Mouse (Mus musculus) heart, embryonic 10.5 days (tissue): ENCODE measurements around the gene Dr1. TPM values are rescaled to one million over a fixed set of nuclear protein-coding genes. Genes with fewer than 3 reads are reported as not detected.
"Not testable (repeated sequence)": the region's sequence is repeated elsewhere in the genome, so short reads cannot be mapped to it uniquely, and the experiment has no call there.

Experiments used
- DNase-seq: peaks from one replicate; pipeline ENCODE4 v3.0.0-alpha.2; 2017; ENCODE audit warnings: low spot score
- H3K27ac ChIP-seq: fragments of 300-500 bp; sonication (generic); 2 replicates; pipeline ENCODE4 v1.5.1; 2016; ENCODE audit warnings: mild to moderate bottlenecking
- H3K27me3 ChIP-seq: fragments of 300-500 bp; sonication (generic); 2 replicates; pipeline ENCODE4 v1.6.1; 2016; ENCODE audit warnings: mild to moderate bottlenecking; ENCODE audit not compliant: poor library complexity, insufficient read depth, severe bottlenecking
- H3K36me3 ChIP-seq: fragments of 300-500 bp; sonication (generic); 2 replicates; pipeline ENCODE4 v1.6.1; 2016; ENCODE audit warnings: mild to moderate bottlenecking, moderate library complexity
- H3K4me1 ChIP-seq: fragments of 300-500 bp; sonication (generic); 2 replicates; pipeline ENCODE4 v1.6.1; 2016; ENCODE audit warnings: mild to moderate bottlenecking
- H3K4me3 ChIP-seq: fragments of 300-500 bp; sonication (generic); 2 replicates; pipeline ENCODE4 v1.5.1; 2016; ENCODE audit warnings: mild to moderate bottlenecking, moderate library complexity
- H3K9me3 ChIP-seq: fragments of 300-500 bp; sonication (generic); 2 replicates; pipeline ENCODE4 v1.6.1; 2016; ENCODE audit warnings: mild to moderate bottlenecking, moderate library complexity
- WGBS: fragments of 180-500 bp; shearing (Covaris S2); methylation state at CpG from one replicate; pipeline ENCODE4 v1.1.7; 2016; 5-methylcytosine and 5-hydroxymethylcytosine counted together
- polyA plus RNA-seq: library from polyadenylated mRNA; unstranded; fragments of >200 nt; fragmentation: Nextera tagmentation; extraction: Ambion mirVana; gene quantifications from 2 replicates; pipeline ENCODE4 v1.2.1, GENCODE M21; 2016

The Dr1 gene
- polyA plus RNA-seq = 29.3 and 32.9 TPM in 2 replicates

DNA sequence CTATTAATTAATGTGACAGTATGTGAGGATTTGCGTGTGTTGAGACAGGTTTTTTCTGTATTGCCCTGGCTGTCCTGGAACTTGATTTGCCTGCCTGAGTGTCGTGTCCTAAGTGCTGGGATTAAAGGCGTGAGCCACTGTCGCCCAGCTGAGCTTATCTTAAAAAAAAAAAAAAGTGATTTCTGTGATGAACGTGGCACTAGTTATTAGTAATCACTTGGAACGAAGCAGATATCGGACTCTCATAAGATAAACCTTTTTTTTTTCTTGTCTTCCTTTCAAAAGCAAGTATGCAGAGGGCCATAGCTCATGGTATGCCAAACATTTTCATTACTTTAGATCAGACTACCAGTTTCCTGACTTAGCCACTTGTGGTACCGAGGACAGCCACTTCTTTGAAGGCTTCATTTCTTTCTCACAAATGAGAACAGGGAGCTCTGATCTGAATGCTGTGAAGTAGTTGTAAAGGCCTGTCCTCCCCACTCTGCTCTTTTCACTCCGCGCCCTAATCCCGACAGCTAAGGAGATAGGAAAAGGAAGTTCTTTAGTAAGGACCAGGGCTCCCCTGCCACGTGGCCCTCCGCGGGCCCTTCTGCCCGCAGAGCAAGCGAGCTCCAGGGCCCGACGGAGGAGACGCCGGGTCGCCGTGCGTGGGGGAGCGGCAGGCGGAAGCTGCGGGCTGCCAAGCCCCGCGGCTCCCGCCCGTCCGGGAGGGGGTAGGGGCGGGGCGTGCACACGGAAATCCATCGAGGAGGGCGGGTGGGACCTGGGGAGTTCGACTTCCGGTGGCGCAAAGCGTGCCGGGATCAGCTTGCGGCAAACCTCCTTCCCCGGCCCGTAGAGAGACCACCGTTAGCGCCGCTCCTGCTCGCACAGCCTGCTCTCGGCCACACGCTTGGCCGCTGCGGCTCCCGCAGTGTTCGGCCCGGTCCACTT is at the start of gene Dr1:
Gene Dr1 (plus strand): TSS at position 771 of the 936 bp plus-strand sequence.
- Histone ChIP-seq H3K36me3 (peaks cover 4% of the 10 kb centered on the region; the same call in 1 of the 2 replicates), H3K9me3 (no peaks in the 10 kb centered on the region), H3K4me3 (peak within 1 kb of the TSS; percentile 92), H3K4me1 (peaks cover 12% of the 10 kb centered on the region; the same call in 1 of the 2 replicates), H3K27ac (peak within 1 kb of the TSS; percentile 98), H3K27me3 (no peaks in the 10 kb centered on the region)
- DNase-seq = peak; percentile 94
- WGBS = 2% methylated on average over 55 of the region's 55 CpGs

GRCm38 (mm10) chr5:108224077-108224476 is 44.6 kb upstream of the Dr1 start:
- H3K27ac ChIP-seq = no peak overlapping the region
- DNase-seq = no peak
- no peaks in the 10 kb centered on the region for H3K4me1 ChIP-seq
- H3K36me3 ChIP-seq = no peaks in the 10 kb centered on the region
- H3K9me3 ChIP-seq = no peaks in the 10 kb centered on the region
- H3K4me3 ChIP-seq = no peak overlapping the region
- no peaks in the 10 kb centered on the region for H3K27me3 ChIP-seq

- DNase-seq = no peak
- no peaks in the 10 kb centered on the region for H3K36me3 ChIP-seq
- no peaks in the 10 kb centered on the region for H3K27me3 ChIP-seq
- H3K4me3 ChIP-seq = no peak overlapping the region
- H3K4me1 ChIP-seq = no peaks in the 10 kb centered on the region
- H3K9me3 ChIP-seq = no peaks in the 10 kb centered on the region
- H3K27ac ChIP-seq = no peak overlapping the region
These were observed 42.5 kb upstream of the Dr1 start for GRCm38 (mm10) chr5:108226159-108226558.

DNA sequence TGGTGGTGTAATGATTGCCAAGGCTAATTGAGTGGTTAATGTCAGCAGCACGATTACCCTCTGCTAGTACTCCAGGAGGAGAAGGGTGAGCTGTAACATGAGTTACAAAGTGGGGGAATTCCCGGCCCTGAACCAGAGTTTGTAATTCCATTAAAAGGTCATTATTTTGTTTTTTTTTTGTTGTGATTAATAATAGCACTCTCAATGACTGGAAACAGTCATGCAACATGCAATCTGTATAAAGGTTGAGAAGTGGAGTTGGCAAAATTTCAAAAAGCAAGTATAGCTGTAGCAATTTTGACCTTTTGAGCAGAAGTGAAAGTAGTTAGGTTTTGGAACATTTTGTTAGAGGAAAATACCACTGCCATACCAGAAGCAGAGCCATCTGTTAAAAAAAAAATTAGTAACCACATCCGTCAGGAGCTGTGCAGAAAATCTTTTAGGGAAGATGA is 22.4 kb upstream of the Dr1 start:
- Histone ChIP-seq H3K9me3 (no peaks in the 10 kb centered on the region), H3K36me3 (no peaks in the 10 kb centered on the region), H3K4me1 (no peaks in the 10 kb centered on the region), H3K4me3 (no peak overlapping the region), H3K27ac (no peak overlapping the region), H3K27me3 (no peaks in the 10 kb centered on the region)
- no peak for DNase-seq
- 66% methylated on average over 3 of the region's 3 CpGs for WGBS

DNA sequence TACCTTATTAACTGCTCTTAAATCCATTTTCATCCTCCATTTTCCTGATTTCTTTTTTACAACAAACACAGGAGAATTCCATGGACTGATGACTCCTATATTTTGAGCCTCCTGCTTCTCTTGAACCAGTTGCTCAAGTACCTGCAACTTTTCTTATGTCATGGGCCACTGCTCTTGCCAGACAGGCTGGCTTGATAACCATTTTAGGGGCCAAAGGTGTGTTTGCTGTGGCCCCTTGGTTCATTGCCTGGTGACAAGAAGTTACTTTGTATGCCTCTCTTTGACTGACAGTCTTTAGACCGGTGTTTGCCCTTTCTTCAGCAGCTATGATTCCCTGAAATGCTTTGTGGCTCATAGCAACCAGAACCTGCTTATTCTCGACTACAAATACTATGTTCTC is 18.7 kb upstream of the Dr1 start:
- H3K4me1 ChIP-seq = no peaks in the 10 kb centered on the region
- no peak for DNase-seq
- 60% methylated on average over 2 of the region's 2 CpGs for WGBS
- no peak overlapping the region for H3K27ac ChIP-seq
- H3K36me3 ChIP-seq = no peaks in the 10 kb centered on the region
- H3K4me3 ChIP-seq = no peak overlapping the region
- H3K27me3 ChIP-seq = no peaks in the 10 kb centered on the region
- H3K9me3 ChIP-seq = no peaks in the 10 kb centered on the region

- Histone ChIP-seq H3K4me1 (no peaks in the 10 kb centered on the region), H3K4me3 (no peak overlapping the region), H3K9me3 (no peaks in the 10 kb centered on the region), H3K27me3 (no peaks in the 10 kb centered on the region), H3K36me3 (no peaks in the 10 kb centered on the region), H3K27ac (no peak overlapping the region)
- no peak for DNase-seq
- WGBS = 78% methylated on average over 5 of the region's 5 CpGs
These were observed 13.4 kb upstream of the Dr1 start for GRCm38 (mm10) chr5:108255259-108255658.

DNA sequence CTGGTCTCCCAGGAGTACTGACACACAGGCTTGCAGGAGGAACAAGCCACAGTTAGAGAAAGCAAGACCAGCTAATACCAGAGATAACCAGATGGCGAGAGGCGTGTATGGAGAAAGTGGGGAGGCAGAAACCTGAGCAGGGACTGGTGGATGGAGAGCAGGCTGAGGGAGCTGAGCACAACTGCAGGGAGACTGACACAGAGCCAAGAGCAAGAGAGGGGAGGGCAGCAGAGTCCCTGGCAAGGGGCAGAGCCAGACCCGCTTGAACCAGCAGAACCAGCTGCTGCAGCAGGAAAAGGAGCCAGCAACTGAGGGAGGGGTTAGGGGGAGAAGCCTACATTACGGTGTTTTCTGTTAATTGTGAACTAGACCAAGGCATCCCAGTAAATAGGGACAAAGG is 6.0 kb upstream of the Dr1 start:
- WGBS = 28% methylated on average over 4 of the region's 4 CpGs
- H3K27ac ChIP-seq = no peak overlapping the region
- no peaks in the 10 kb centered on the region for H3K36me3 ChIP-seq
- DNase-seq = no peak
- H3K27me3 ChIP-seq = no peaks in the 10 kb centered on the region
- no peak overlapping the region for H3K4me3 ChIP-seq
- no peaks in the 10 kb centered on the region for H3K9me3 ChIP-seq
- H3K4me1 ChIP-seq = no peaks in the 10 kb centered on the region; the same call in 1 of the 2 replicates

GRCm38 (mm10) chr5:108263785-108264184 is 4.9 kb upstream of the Dr1 start:
- H3K4me1 ChIP-seq, H3K4me3 ChIP-seq, DNase-seq, H3K27me3 ChIP-seq, H3K9me3 ChIP-seq, H3K27ac ChIP-seq, H3K36me3 ChIP-seq: not testable (repeated sequence)
- 71% methylated on average over 1 of the region's 1 CpGs for WGBS

DNA sequence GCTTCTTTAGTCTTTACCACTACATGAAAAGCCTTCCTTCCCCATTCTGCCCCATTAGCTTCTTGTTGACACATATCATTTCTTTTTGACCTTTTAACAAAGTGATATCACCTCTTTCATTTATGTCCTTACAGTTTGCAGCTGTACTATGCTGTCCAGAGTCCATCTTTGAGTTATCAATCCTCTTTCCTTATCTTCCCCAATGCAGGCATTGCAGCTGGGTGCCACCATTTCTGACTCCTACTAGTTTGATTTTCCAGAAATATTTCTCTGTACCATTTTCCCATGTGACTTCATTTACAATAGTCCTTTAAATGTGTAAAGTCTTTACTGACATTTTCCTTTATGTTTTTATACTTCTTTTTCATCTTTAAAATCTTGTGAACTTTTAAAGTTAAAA is 1.7 kb upstream of the Dr1 start:
- H3K27me3 ChIP-seq = no peaks in the 10 kb centered on the region
- DNase-seq = no peak
- no peaks in the 10 kb centered on the region for H3K36me3 ChIP-seq
- no peak overlapping the region for H3K27ac ChIP-seq
- H3K9me3 ChIP-seq = no peaks in the 10 kb centered on the region
- H3K4me3 ChIP-seq = no peak overlapping the region
- H3K4me1 ChIP-seq = peaks cover 12% of the 10 kb centered on the region; the same call in 1 of the 2 replicates

- peaks cover 8% of the 10 kb centered on the region; the same call in 1 of the 2 replicates for H3K36me3 ChIP-seq
- under 1% methylated on average over 44 of the region's 44 CpGs for WGBS
- H3K27me3 ChIP-seq = no peaks in the 10 kb centered on the region
- peak; percentile 77 for DNase-seq
- peaks cover 12% of the 10 kb centered on the region; the same call in 1 of the 2 replicates for H3K4me1 ChIP-seq
- no peaks in the 10 kb centered on the region for H3K9me3 ChIP-seq
- H3K4me3 ChIP-seq = peak overlapping the region; percentile 92
- peak overlapping the region; percentile 98 for H3K27ac ChIP-seq
These were observed 540 bp downstream of the Dr1 start for GRCm38 (mm10) chr5:108269063-108269810.

- H3K4me1 ChIP-seq = peaks cover 12% of the 10 kb centered on the region; the same call in 1 of the 2 replicates
- peak overlapping the region; percentile 92 for H3K4me3 ChIP-seq
- H3K9me3 ChIP-seq = no peaks in the 10 kb centered on the region
- peaks cover 8% of the 10 kb centered on the region; the same call in 1 of the 2 replicates for H3K36me3 ChIP-seq
- H3K27ac ChIP-seq = peak overlapping the region; percentile 98; the same call in 1 of the 2 replicates
- H3K27me3 ChIP-seq = no peaks in the 10 kb centered on the region
- 12% methylated on average over 7 of the region's 7 CpGs for WGBS
- DNase-seq = no peak
These were observed 1.1 kb downstream of the Dr1 start for GRCm38 (mm10) chr5:108269811-108270151.

DNA sequence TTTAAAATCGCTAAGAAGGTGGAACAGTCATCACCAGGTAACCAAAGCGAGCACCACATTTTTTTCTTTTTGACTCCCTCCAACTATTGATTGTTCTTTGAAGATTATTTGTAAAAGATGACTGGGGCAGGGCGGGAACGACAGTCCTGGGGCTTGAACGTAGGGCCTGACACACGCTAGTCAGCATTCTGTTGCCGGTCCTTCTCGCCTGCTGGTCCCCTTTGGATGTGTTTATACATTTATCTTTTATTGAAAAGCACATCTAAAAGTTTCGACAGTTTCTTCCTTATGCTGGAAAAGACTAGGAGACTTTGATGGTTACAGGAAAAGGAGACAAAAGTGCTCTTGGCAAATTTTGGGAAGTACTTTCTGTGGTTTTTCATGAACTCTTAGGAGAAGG is 1.7 kb downstream of the Dr1 start:
- 41% methylated on average over 9 of the region's 9 CpGs for WGBS
- Histone ChIP-seq H3K4me1 (peaks cover 12% of the 10 kb centered on the region; the same call in 1 of the 2 replicates), H3K9me3 (no peaks in the 10 kb centered on the region), H3K27me3 (no peaks in the 10 kb centered on the region), H3K36me3 (peaks cover 8% of the 10 kb centered on the region; the same call in 1 of the 2 replicates), H3K4me3 (peak overlapping the region; percentile 92), H3K27ac (no peak overlapping the region)
- no peak for DNase-seq

DNA sequence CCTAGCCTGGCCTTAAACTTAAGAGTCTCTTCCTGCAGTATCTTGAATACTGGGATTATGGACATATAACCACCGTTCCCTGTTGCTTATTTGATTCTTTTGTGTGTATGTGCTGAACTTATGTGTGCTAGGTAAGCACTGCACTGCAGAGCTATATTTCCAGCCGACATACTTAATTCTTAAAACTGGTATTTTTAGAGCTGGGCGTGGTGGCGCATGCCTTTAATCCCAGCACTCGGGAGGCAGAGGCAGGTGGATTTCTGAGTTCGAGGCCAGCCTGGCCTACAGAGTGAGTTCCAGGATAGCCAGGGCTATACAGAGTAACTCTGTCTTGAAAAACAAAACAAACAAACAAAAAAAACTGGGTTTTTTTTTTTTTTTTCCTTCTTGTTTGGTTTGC is 2.6 kb downstream of the Dr1 start:
- WGBS = 92% methylated on average over 6 of the region's 6 CpGs
- not testable (repeated sequence) for H3K27me3 ChIP-seq, H3K27ac ChIP-seq, H3K9me3 ChIP-seq, DNase-seq
- Histone ChIP-seq H3K36me3 (peaks cover 15% of the 10 kb centered on the region), H3K4me1 (peaks cover 12% of the 10 kb centered on the region; the same call in 1 of the 2 replicates), H3K4me3 (peak overlapping the region; percentile 92)
